Mouse (Mus musculus) layer of hippocampus, postnatal 36 days (tissue): ENCODE data around the gene Idh2. TPM values are rescaled to one million over a fixed set of nuclear protein-coding genes. Genes with fewer than 3 reads are reported as not detected.
"Not testable (repeated sequence)": the region's sequence is repeated elsewhere in the genome, so short reads cannot be mapped to it uniquely, and the experiment has no call there.

ENCODE experiments used
- DNase-seq, 2 experiments: peaks; one replicate each; pipeline ENCODE4 v3.0.0; 2022
- total RNA-seq, 2 experiments: library from RNA; stranded (reverse); gene quantifications; 2 replicates each; pipeline ENCODE4 v1.2.3; 2021

Gene Idh2
- total RNA-seq, result 10 to 100 TPM; 57.6 to 61.5 TPM

DNA sequence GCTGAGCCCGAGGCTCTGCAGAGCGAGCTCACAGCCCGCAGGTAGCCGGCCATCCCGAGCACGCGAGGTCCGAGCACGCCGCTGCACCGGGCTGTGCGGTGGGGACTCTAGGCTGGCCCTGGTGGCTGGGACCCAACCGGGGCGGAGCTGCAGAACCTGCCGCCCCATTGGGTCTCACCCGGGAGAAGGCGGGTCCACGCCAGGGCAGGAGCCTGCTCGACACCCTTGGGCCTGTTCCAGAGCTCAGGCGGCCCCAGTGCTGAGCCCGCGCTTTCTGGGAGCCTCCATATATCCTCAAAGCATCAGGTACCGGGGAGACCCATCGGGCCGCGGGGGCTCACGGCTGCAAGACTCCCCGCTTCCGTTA, at the start of gene Idh2:
Idh2 (minus strand) TSS at position 169 of the 367 bp plus-strand sequence.
- peak; percentile 91 for DNase-seq

DNA sequence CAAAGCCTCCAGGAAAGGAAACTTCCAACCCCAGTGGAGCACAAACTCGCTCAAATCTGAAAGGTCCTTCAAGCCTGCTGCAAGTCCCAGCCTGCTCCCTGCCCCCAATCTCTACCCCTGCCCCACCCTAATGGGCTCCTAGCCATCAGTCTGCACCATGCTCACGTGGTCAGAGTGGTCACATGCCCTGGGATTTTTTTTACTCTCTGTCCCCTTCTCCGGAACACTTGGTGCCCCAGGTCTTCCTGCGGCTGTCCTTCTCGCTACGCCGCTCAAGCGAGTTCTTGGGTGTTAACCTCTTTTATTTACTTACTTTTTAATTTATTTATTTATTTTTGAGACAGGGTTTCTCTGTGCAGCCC, 45.7 kb upstream of the Idh2 start:
- DNase-seq, result peak in 1 of 2 experiments; percentile 44

DNA sequence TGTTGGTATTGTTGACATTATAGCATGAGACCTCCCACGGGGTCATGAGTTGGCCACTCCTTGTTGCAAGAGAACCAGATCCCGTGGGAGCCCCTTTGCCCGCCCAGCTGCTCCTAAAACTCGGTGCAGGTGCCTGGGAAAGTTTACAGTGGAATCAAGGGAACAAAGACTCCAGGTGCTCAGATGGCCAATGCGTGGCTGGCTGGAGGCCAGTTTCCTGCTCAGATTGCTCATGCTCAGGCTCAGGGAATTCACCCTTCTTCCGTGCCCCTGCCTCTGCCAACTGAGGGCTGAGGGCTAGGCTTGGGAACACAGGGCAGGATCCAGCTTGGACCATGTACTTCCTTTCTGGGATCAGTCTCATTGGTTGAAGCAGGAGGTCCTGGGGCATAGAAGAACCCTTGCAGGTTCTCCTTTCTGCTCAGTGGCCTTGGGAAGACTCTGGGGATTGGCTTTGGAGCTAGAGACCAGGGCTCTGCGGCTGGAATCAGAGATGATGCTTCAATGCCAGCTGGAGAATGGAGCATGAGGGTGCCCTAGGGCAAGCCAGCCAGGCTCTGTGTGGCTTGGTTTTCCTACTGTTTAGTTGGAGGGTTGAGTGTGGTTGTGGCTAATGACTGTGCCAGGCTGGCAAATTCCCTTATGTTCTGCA, 45.2 kb upstream of the Idh2 start:
- peak in 1 of 2 experiments; percentile 41 for DNase-seq

DNA sequence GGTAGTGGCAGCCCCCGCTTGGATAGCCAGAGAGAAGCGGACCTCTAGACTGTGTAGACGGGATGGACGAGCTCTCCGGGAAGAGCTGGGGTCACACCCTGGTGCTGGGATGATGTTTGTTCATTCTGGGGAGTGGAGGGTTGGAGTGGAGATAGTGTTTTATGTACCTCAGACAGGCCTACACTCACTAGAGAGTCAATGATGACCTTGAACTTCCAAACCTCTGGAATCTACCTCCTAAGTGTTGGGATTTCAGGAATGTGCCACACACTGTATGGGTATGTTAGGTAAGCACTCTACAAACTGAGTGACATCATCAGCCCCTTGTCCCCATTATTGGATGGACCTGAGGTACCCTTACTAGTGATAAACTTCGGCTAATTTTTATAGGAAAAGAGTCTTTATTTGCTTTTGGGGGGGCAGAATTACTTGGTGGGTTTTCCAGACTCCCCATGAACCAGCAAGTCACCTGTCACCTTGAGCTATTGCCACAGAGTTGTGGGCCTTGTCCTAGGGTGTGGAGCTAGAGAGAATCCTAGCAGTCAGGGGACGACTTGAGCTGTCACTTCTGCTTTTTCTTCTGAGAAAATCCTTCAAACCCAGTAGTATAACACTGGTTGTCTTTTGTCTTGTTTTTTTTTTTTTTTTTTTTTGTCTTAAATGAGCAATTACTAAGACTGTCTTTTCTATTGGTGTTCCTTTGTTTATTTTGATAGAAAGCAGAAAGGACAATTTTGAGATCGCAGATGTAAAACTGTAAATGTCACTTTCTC, 43.5 kb upstream of the Idh2 start:
- no peak for DNase-seq

DNA sequence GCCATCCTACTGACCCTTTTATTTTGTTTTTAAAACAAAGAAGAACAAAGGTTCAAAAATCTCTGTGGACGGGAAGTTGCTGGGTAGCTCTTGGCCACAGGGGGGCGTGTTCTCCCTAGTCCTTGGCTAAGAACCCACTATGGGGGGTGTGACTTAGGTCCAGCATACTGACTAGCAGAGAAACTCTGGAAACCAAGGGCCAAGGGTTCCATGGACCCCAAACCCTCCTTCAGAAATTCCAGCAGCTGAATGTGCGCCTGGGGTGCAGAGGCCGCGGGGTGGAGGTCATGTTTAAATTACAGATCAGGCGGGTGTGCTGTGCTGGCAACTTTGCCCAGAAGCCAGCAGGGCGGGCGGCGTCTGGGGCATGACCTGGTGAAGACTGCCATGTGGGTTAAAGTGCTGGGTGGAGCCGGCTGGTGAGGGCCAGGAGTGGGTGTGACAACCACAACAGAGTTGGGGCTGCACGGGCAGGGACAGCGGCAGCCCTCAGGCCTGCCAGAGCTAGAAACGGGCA, 41.6 kb upstream of the Idh2 start:
- DNase-seq, result no peak

DNA sequence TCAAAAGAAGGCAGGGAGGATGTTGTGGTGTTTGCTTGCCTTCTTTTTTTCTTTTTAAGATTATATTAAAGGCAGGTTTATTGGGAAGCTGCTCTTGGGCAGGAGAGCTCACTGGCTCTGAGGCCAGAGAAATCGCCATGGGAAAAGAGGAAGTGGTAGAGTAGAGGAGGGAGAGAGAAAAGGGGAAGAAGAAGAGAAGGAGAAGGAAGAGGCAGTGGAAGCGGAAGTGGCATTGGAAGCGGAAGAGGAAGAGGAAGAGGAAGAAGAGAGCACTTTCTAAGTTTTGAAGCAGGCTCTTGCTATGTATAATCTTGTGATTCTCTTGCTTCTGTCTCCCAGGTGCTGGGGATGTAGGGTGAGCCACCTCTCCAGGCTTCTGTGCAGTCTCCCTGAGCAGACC, 39.5 kb upstream of the Idh2 start:
- DNase-seq, result no peak

DNA sequence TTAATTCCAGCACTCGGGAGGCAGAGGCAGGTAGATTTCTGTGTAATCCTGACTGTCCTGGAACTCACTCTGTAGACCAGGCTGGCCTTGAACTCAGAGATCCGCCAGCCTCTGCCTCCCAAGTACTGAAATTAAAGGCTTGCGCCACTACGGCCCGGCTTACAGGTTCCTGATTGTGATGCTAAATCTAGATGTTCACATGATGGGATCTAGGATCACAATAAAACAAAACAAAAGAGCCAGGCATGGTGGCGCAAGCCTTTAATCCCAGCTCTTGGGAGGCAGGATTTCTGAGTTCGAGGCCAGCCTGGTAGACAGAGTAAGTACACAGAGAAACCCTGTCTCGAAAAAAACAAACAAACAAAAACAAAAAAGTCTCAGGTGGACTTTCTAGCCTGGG, 37.6 kb upstream of the Idh2 start:
- DNase-seq, result no peak

DNA sequence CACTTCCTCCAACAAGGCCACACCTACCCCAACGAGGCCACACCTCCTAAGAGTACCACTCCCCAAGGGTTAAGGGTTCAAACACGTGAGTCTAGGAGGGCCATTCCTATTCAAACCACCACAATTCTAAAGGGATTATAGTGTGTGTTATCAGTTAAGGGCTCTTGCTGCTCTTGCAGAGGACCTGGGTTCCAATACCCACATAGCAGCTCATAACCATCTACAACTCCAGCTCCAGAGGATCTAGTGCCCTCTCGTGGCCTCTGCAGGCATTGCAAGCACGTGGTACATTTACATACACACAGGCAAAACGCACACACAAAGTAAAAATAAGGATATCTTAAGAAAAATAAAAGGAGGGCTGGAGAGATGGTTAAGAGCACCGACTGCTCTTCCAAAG, 37.0 kb upstream of the Idh2 start:
- DNase-seq, result no peak

DNA sequence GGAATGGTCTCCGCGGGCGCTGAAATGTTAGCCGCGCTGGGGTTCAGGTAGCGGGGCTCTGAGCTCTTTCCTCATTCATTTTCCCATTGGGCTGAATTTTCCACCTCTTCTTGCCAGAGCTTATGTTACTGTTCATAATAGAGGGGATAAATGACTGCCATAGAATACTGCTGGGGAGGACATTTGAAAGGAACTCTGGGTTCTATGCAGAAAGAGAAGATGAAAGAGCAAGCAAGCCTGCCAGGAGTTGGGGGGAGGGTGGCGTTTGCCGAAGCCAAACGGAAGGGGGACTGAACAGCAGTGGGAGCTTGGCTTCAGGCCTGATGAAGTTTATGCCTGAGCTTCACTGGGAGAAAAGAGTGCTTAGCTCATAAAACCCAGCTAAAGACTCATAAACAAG, 34.2 kb upstream of the Idh2 start:
- peak; percentile 76 to 80 for DNase-seq

DNA sequence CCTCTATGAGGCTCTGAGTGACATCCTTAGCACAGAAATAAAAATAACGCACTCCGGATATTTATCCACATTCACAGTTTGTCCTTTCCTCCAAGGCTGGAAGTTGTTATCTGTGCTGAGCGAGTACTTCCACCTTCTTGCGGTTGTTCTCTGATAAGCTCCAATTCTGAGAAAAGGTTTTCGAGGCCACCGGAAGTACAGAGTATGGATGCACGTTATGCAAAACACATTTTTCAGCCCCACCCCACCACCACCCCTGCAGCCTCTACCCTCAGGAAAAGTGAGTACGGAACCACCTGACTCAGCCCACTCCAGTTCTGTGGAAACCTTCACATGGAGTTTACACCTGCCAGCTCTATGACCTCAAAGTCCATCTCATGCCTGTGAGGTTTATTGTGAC, 30.9 kb upstream of the Idh2 start:
- no peak for DNase-seq

DNA sequence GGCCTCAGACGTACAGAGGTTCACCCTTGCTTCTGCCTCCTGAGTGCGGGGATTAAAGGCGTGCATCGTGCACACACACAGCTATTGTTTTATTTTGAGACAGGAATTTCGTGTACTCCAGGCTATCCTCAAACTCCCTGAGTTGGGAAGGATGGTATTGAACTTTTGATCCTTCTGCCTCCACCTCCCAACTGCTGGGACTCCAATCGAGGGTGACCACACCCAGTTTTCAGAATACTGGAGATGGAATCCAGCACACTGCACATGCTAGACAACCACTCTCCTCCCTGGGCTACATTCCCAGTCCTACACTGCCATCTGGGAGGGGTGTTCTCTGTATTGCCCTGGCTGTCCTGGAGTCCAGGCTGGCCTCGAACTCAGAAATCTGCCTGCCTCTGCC, 29.5 kb upstream of the Idh2 start:
- DNase-seq, result no peak

DNA sequence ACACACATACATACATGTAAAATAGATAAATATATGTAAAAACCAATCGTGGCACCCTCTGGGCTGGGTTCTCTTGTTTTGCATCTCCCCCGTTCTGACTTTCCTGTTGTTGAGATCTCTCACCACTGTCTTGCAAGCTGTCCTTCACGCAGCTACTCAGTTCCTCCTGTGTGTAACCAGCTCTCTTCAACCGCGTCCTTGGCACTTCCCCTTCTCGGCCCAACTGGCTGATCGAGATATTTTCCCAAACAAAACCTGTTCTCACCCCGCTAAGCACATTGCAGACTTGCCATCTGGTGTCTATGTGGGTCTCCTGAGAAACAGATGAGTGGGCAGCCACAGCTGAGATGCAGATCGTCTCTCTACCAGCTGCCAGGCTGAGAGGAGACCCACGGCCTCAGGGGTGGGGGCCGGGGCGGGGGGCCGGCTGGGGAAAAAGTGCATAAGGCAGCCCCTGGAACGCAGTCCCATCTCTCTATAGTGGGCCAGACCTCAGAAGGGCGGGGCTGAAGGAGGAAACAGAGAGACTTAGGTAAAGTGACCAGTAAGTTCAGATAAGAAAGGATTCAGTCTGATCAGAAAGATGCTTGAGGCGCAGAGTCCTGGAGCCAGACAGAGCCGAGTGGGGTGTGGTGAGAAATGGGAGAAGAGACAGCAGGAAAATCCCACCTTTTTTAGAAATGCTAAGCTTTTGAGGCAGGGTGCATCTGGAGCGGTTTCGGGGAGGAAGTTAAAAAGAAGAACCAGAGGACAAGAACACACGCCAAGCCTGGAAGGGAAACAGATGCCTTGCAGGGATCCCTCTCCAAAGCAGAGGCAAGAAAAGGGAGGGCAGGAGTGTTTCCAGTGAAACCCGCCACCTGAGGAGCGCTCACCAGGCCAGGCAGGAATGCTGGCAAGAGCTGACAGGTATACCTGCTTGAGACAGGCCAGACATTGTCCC, 28.4 kb upstream of the Idh2 start:
- DNase-seq, result peak; percentile 74 to 78

DNA sequence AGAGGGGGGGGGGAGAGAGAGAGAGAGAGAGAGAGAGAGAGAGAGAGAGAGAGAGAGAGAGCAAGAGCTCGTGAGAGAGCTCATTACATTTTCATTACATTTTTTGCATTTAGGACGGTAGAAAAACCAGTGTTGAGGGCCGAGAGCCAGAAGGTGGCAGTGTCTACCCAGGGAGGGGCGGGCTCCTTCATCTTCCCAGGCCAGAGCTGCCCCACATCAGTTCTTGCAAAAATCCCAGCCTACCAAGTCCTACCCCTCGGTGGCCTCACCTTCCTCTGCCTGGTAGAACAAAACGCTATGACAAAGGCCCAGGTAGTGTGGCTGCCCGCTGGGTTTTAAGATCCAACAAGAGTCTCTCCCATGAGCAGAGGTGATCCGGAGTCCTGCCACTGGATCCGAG, 25.6 kb upstream of the Idh2 start:
- DNase-seq, result peak; percentile 68 to 71

DNA sequence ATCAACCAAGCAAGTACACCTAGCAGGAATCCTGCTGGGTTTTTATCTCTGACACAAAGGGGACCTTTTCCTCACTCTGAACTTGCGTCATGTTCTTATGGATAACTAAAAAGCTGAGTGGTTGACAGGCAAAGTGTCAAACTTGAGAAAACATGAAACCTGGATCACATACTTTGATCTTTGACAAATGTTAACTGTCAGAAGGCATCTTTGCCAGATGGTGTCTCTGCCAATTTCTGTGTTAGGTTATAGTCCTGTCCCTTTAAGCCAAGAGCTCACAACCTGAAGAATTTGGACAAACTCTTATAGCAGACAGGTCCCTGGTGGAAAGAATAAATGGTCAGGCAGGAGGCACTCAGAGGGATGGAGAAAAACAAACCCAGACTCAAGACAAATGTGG, 23.2 kb upstream of the Idh2 start:
- DNase-seq, result no peak

DNA sequence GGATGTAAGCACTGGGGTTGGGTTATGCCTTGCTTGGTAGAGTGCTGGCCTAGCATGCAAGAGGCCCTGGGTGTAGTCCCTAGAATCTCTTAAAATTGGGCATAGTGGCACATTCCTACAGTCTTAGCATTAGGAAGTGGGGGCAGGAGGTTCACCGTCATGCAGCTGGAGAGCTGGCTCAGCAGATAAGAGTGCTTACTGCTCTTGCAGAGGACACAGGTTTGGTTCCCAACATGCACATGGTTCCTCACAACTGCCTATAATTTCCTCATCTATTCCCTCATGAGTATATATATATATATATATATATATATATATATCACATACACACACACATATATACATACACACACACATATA, 20.0 kb upstream of the Idh2 start:
- no peak for DNase-seq

DNA sequence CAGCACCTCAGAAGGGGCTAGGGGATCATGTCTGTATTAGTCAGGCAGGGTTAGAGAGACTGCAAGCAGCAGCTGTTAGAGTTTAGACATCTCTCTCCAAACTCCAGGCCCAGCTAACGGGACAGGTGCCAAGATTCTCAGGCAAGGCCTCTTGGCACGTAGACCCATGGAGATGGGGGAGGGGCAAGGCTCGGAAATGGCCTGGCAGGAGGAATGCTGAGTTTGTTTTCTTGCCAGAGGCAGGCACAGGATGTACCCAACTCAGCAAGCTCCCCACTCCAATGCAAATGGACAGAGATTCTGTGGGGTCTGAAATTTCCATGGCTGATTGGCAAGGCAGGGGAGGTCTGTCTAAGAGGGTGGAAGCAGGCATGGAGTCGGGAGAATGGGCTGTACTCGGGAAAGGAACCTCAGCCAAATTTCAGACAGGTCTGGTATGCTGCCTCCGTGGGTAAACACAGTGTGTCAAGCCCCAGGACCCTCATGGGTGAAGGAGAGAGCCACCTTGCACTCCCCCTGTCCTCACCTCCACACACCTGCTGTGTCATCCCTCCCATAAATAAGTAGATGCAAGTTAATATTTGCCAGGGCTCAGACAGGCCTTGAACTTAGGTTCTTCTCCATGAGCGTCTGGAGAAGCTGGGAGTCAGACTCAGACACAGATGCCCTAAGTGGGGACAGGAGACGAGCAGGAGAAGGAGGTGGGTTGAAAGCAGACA, 19.4 kb upstream of the Idh2 start:
- DNase-seq, result peak; percentile 78 to 79

DNA sequence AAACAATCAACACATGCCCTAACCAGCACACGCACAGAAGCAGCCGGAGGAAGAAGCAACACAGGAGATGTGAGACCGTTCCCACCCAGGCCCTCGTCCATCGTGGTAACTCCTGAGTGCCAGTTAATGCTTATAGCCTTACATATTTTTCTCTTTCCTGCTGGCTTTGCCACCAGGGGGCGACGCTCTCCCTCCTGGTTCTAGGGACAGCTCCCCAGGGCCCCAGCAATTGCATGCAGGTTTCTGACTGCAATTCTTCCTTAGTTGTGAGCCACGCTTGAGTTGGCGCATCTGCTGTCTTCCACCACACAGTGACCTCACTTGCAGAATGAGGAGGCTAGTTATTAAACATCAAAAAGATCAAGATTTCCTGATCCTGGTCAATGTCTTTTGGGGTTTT, 17.3 kb upstream of the Idh2 start:
- DNase-seq, result peak in 1 of 2 experiments; percentile 35

DNA sequence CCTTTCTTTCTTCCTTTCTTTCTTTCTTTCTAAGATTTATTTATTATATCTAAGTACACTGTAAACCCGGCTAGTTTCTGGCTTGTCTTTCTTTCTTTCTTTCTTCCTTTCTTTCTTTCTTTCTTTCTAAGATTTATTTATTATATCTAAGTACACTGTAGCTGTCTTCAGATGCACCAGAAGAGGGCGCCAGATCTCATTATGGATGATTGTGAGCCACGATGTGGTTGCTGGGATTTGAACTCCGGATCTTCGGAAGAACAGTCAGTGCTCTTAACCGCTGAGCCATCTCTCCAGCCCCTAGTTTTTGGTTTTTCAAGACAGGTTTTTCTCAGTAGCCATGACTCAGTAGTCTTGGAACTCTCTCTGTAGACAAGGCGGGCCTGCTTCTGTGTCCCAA, 16.1 kb upstream of the Idh2 start:
- not testable (repeated sequence) for DNase-seq

DNA sequence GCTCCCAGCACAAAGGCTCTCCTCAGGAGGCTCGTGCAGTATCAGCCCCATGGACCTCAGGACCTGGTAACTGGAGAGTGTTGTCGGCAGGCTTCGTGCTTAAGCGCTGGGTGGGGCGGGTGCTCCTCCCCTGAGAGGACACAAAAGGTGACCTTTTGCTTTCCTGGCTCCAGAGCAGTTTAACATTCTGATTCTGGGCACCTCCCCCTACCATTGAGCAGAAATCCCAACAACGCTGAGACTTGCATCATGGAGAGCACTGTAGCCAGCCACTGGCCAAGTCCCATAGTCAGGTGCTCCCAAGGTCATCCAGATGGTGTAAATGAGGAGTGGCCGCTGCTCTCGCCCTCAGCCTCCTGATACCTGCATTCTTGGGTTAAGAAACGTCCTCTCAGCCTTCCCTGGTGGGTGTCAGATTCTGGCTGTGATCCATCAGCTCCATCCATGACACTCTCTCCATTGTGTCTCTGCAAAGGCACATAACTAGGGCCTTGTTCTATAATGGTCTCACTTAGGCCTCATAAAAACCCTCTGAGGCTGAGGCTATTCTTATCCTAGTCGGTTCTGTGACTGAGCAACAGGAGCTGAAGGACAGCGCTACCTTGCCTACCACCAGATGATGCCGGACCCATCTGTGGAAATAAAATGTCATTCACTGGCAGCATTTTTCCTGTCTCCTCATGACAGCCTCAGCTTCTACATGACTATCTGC, 15.3 kb upstream of the Idh2 start:
- DNase-seq, result no peak

DNA sequence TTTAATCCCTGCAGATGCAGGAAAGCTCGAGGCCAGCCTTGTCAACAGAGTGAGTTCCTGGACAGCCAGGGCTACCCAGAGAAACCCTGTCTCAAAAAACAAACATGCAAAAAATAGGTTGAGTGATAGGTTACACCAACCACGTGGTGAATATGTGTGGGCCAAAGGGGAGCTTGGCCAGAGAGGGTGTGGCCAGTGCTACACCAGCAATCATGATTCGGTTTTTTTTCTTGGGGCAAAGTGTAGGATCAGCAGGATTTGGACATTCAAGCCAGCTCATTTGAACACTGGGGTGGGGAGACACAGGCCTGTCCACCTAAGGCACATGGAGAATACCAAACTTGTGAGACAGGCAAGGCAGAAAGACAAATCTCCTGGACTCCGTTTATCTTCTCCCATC, 14.1 kb upstream of the Idh2 start:
- DNase-seq, result no peak

DNA sequence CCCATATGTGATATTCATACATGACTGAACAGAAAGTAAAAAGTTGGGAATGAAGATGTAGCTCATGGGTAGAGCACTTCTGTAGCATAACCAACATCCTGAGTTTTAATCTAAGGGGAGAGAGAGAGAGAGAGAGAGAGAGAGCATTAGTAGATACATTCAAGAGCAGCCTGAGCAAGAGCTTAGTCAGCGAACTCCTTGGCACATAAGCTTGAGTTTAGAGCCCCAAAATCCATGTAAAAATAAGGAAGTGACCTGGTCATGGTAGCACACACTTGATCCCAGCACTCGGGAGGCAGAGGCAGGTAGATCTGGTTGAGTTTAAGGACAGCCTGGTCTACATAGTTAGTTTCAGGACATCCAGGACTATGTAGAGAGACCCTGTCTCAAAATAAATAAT, 8.5 kb upstream of the Idh2 start:
- no peak for DNase-seq

DNA sequence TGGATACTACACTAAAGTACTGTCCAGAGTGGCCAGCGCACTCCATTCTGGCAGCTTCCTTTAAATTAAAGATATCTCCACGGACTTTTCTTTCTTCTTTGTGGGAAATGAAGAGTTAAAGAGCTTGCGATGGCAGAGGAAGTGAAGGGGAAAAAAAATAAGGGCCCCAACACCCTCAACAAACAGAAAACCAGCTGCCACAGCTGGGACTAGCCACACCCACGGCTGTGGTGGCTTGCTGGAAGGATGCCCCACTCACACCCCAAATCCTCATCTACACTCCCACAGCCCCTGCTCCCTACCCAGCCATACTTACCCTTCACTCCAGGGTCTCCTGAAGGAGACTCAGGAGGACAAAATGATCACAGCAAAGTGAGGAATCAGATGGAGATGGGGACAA, 7.9 kb upstream of the Idh2 start:
- DNase-seq, result no peak
